Mouse (Mus musculus) limb, embryonic 14.5 days (tissue): ENCODE measurements around the gene Nfyc. TPM values are rescaled to one million over a fixed set of nuclear protein-coding genes. Genes with fewer than 3 reads are reported as not detected.

ENCODE experiments used
- ATAC-seq: fragments of 200-750 bp; cut with Nextera tagmentation; 2 replicates; pipeline ENCODE4 v1.8.0; 2017; ENCODE audit warnings: low read depth, moderate number of reproducible peaks, moderate TSS enrichment; ENCODE audit not compliant: low FRiP score
- DNase-seq: peaks from one replicate; pipeline ENCODE4 v3.0.0-alpha.2; 2015; ENCODE audit warnings: low spot score
- H3K27ac ChIP-seq: fragments of 300-500 bp; sonication (generic); replicated peaks from 2 replicates; pipeline ENCODE4 v1.5.1; 2014; ENCODE audit warnings: low read depth, mild to moderate bottlenecking, low read length, moderate library complexity, mixed read lengths
- H3K27me3 ChIP-seq: fragments of 300-500 bp; sonication (generic); 2 replicates; pipeline ENCODE4 v1.6.1; 2014; ENCODE audit warnings: low read length, mixed read lengths; ENCODE audit not compliant: control insufficient read depth, insufficient read depth
- H3K36me3 ChIP-seq: fragments of 300-500 bp; sonication (generic); 2 replicates; pipeline ENCODE4 v1.6.1; 2014; ENCODE audit warnings: mild to moderate bottlenecking, low read length, moderate library complexity, mixed read lengths; ENCODE audit not compliant: control insufficient read depth, insufficient read depth
- H3K4me1 ChIP-seq: fragments of 300-500 bp; sonication (generic); 2 replicates; pipeline ENCODE4 v1.6.1; 2014; ENCODE audit warnings: antibody characterized with exemption, low read length, mixed read lengths; ENCODE audit not compliant: control insufficient read depth, insufficient read depth
- H3K4me2 ChIP-seq: fragments of 300-500 bp; sonication (generic); replicated peaks from 2 replicates; pipeline ENCODE4 v1.6.1; 2014; ENCODE audit warnings: low read depth, mild to moderate bottlenecking, low read length, moderate library complexity; ENCODE audit not compliant: severe bottlenecking
- H3K4me3 ChIP-seq: fragments of 300-500 bp; sonication (generic); replicated peaks from 2 replicates; pipeline ENCODE4 v1.5.1; 2014; ENCODE audit warnings: low read length
- H3K9ac ChIP-seq: fragments of 300-500 bp; sonication (generic); 2 replicates; pipeline ENCODE4 v1.6.1; 2014; ENCODE audit warnings: mild to moderate bottlenecking, low read depth, low read length, moderate library complexity; ENCODE audit not compliant: severe bottlenecking
- H3K9me3 ChIP-seq: fragments of 300-500 bp; sonication (generic); 2 replicates; pipeline ENCODE4 v1.6.1; 2016; ENCODE audit warnings: low read length; ENCODE audit not compliant: control insufficient read depth
- POLR2A ChIP-seq: fragments of 200-500 bp; IDR thresholded peaks from 2 replicates; pipeline ENCODE4 v1.8.0; 2012; ENCODE audit warnings: inconsistent platforms, mild to moderate bottlenecking, moderate library complexity, borderline replicate concordance; ENCODE audit not compliant: insufficient read depth, insufficient read length; ENCODE audit errors: extremely low read depth
- WGBS: fragments of 180-500 bp; shearing (Covaris S2); extraction: QIAGEN DNeasy Blood & Tissue Kit; methylation state at CpG from one replicate; pipeline ENCODE4 v1.1.7; 2014; 5-methylcytosine and 5-hydroxymethylcytosine counted together
- polyA plus RNA-seq, 2 experiments: library from polyadenylated mRNA; depleted of rRNA in 1 of 2; stranded (reverse) in 1 of 2; unstranded in 1 of 2; fragments of >200 nt; fragmentation: Nextera tagmentation in 1 of 2; extraction: Ambion mirVana in 1 of 2; gene quantifications; 2 replicates each; pipeline versions ENCODE4 v1.2.1 to v1.2.3; 2012 to 2014

Gene Nfyc
- polyA plus RNA-seq, 2 experiments, result 108 to 170 TPM

DNA sequence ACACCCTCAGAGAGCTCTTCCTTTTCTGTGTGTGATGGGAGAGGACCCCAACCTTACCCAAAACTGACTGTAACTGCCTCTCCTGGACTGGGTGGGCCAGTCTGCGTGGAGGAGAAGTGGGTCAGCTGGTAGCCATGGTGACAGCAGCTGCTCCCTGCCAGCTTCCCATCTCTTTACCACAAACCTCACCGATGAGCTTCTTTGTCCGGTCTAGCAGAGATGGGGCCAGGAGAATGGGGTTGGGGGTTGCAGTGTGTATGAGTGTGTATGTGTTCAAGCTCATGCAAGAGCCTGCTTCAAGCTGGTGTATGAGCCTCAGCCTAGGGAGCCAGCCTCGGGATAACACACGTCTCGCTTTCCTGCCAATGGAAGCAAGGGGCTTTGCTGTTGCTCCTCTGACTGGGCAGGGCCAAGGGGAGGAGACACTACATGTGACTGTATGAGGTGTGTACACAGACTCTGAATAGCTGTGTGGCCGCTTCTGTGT is 38.9 kb upstream of the Nfyc start:
- no peak overlapping the region for H3K4me3 ChIP-seq
- 52% methylated on average over 7 of the region's 7 CpGs for WGBS
- no peak for ATAC-seq
- no peak overlapping the region for H3K27ac ChIP-seq
- H3K4me2 ChIP-seq, result no peak overlapping the region
- no peaks in the 10 kb centered on the region for H3K36me3 ChIP-seq
- no peaks in the 10 kb centered on the region for H3K9me3 ChIP-seq
- H3K9ac ChIP-seq, result no peak overlapping the region
- DNase-seq, result no peak
- no peaks in the 10 kb centered on the region for H3K27me3 ChIP-seq
- no peak for TF ChIP-seq POLR2A
- H3K4me1 ChIP-seq, result no peaks in the 10 kb centered on the region

DNA sequence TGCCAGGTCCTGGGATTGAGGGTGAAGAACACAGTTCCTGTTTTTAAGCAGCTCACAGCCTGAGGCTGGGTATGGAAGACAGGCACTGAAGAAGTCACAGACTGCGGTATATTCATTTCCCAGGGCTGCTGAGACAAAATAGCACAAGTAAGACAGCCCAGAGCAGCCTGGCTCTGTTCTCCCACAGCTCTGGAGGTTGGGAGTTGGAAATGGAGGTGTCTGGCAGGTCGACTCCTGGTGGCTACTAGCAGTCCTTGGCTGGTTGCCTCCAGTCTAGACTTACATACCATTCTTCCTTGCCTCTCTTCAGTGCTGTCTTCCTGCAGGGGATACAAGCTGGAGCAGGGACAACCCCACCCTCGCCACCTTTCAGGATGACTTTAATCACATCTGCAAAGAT is 37.6 kb upstream of the Nfyc start:
- H3K9me3 ChIP-seq, result no peaks in the 10 kb centered on the region
- no peak for TF ChIP-seq POLR2A
- no peaks in the 10 kb centered on the region for H3K36me3 ChIP-seq
- no peaks in the 10 kb centered on the region for H3K4me1 ChIP-seq
- 67% methylated on average over 3 of the region's 3 CpGs for WGBS
- H3K9ac ChIP-seq, result no peak overlapping the region
- H3K4me2 ChIP-seq, result no peak overlapping the region
- no peak overlapping the region for H3K4me3 ChIP-seq
- ATAC-seq (no peak), DNase-seq (no peak)
- no peak overlapping the region for H3K27ac ChIP-seq
- H3K27me3 ChIP-seq, result no peaks in the 10 kb centered on the region

DNA sequence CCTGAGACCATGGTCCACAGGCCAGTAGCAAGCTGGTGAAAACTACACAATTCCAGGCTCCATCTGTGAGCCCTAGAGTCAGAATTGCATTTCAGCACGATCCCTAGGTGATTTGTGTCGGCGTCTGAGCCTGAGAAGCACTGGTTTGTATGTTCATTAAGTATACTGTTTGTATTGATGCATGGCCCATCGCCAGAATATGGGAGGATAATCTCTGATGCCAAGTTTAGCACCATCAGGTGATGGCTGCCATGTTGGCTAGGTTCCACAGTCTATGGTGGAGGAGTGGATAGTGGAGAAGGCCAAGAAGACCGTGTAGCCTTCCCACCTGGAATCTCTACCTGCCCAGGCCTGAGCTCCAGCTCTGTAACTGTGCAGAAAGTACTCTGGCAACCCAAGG is 36.9 kb upstream of the Nfyc start:
- no peak for TF ChIP-seq POLR2A
- ATAC-seq (no peak), DNase-seq (no peak)
- WGBS, result 74% methylated on average over 5 of the region's 5 CpGs
- Histone ChIP-seq H3K9ac (no peak overlapping the region), H3K4me3 (no peak overlapping the region), H3K9me3 (no peaks in the 10 kb centered on the region), H3K4me2 (no peak overlapping the region), H3K36me3 (no peaks in the 10 kb centered on the region), H3K4me1 (no peaks in the 10 kb centered on the region), H3K27ac (no peak overlapping the region), H3K27me3 (no peaks in the 10 kb centered on the region)

DNA sequence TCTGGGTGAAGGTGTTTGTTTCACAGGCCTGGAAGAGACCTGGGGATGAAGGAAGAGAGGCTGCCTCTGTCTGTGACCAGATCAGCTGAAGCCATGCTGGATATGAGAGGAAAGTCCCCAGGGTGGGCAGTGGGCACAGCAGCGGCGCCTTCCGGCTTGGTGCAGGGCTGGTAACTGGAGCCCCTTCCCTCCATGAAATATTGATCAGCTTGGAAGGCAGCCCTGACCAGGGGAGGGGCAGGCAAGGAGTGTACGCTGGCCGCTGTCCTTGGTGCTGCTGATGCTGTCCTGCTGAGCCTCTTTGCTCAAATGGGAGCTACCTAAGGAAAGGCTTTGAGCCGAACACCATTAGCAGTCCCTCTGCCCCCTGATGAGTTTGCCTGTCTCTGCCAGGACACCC is 34.8 kb upstream of the Nfyc start:
- Histone ChIP-seq H3K4me1 (no peaks in the 10 kb centered on the region), H3K27me3 (no peaks in the 10 kb centered on the region), H3K4me2 (no peak overlapping the region), H3K9ac (no peak overlapping the region), H3K27ac (no peak overlapping the region), H3K9me3 (no peaks in the 10 kb centered on the region), H3K4me3 (no peak overlapping the region), H3K36me3 (no peaks in the 10 kb centered on the region)
- no peak for TF ChIP-seq POLR2A
- peak; percentile 89 for DNase-seq
- WGBS, result 0% methylated on average over 4 of the region's 6 CpGs
- no peak; the same call in 1 of the 2 replicates for ATAC-seq

DNA sequence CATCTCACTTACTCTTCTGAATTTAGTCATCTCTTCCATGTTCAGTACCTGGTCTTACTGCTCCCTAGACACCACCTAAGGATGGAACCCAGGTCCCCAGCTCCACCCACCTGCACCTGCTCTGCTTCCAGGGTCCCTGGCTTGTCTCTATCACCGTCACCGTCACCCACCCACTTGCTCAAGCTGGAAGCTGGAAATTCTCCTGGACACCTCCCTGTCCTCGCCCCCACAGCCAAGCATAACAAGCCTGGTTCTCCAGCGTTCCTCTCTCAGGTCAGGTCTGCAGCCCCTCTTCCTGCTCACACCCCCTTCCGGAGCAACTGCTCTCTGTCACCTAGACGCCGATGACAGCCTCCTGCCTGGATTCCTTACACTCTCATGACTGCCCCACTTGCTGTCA is 28.5 kb upstream of the Nfyc start:
- no peak for DNase-seq

DNA sequence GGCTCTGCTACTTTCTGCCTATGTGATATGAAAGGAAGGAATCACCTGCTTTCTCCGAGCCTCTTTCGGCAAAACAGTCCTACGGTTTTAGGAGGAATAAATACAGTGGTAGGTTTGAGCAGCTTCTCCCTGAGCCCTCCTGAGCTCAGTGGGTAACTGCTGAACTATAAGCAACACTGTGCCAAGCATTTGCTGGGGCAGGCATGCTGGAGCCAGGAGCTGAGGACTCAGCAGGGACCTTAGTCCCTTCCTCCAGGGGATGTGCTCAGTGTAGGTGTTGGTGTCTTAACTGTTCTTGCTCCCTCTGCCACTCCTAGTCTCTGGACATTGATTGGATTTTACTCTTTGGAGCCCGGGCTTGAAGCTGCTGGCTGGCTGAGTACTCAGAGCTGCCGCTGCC is 25.0 kb upstream of the Nfyc start:
- no peak for DNase-seq
- H3K27ac ChIP-seq, result no peak overlapping the region
- ATAC-seq, result no peak

More for the DNA sequence above, 28.5 kb upstream of the Nfyc start:
- H3K4me2 ChIP-seq, result no peak overlapping the region
- H3K4me1 ChIP-seq, result no peaks in the 10 kb centered on the region
- no peak overlapping the region for H3K9ac ChIP-seq
- no peak overlapping the region for H3K4me3 ChIP-seq
- WGBS, result 51% methylated on average over 7 of the region's 7 CpGs
- no peak for ATAC-seq
- H3K36me3 ChIP-seq, result no peaks in the 10 kb centered on the region
- no peak for TF ChIP-seq POLR2A
- H3K27ac ChIP-seq, result no peak overlapping the region
- H3K9me3 ChIP-seq, result no peaks in the 10 kb centered on the region
- peaks cover 12% of the 10 kb centered on the region; the same call in 1 of the 2 replicates for H3K27me3 ChIP-seq

More for the DNA sequence above, 25.0 kb upstream of the Nfyc start:
- H3K9me3 ChIP-seq, result 0 out of 2 replicates have a peak, but pooled peaks cover 3% of the 10 kb centered on the region
- no peak overlapping the region for H3K9ac ChIP-seq
- no peak for TF ChIP-seq POLR2A
- H3K36me3 ChIP-seq, result no peaks in the 10 kb centered on the region
- no peaks in the 10 kb centered on the region for H3K4me1 ChIP-seq
- H3K4me2 ChIP-seq, result no peak overlapping the region
- H3K27me3 ChIP-seq, result peaks cover 24% of the 10 kb centered on the region; the same call in 1 of the 2 replicates
- 44% methylated on average over 5 of the region's 5 CpGs for WGBS
- H3K4me3 ChIP-seq, result no peak overlapping the region
